Mouse (Mus musculus) brown adipose tissue, adult 24 weeks (tissue): ENCODE measurements around the gene Lmx1b. TPM values are rescaled to one million over a fixed set of nuclear protein-coding genes. Genes with fewer than 3 reads are reported as not detected.

ENCODE experiments used
- H3K27ac ChIP-seq: fragments of 200-500 bp; replicated peaks from 2 replicates; pipeline ENCODE4 v1.5.1; 2012; ENCODE audit warnings: low read depth, mild to moderate bottlenecking, low read length
- H3K4me1 ChIP-seq: fragments of 200-500 bp; 2 replicates; pipeline ENCODE4 v1.6.1; 2012; ENCODE audit warnings: low read length, mixed read lengths; ENCODE audit not compliant: control insufficient read depth, insufficient read depth, insufficient read length
- H3K4me3 ChIP-seq: fragments of 200-500 bp; 2 replicates; pipeline ENCODE4 v1.5.1; 2012; ENCODE audit warnings: low read depth, mild to moderate bottlenecking, low read length, moderate library complexity; ENCODE audit not compliant: insufficient read depth
- polyA plus RNA-seq: library from polyadenylated mRNA; stranded (reverse); fragments of >200 nt; gene quantifications from 2 replicates; pipeline ENCODE4 v1.2.4, GENCODE M21; 2012; ENCODE audit not compliant: missing spikeins, insufficient read depth, insufficient read length

Lmx1b gene
- polyA plus RNA-seq, 1 experiment, result not detected

- Histone ChIP-seq H3K4me3 (peak overlapping the region; percentile 17), H3K4me1 (no peaks in the 10 kb centered on the region), H3K27ac (no peak overlapping the region)
These were observed 3.6 kb downstream of the Lmx1b start for GRCm38 (mm10) chr2:33636628-33637188.

- peak overlapping the region; percentile 17; the same call in 1 of the 2 replicates for H3K4me3 ChIP-seq
- H3K4me1 ChIP-seq, result no peaks in the 10 kb centered on the region
These were observed 4.2 kb downstream of the Lmx1b start for GRCm38 (mm10) chr2:33636117-33636521.

GRCm38 (mm10) chr2:33635323-33636116, 4.8 kb downstream of the Lmx1b start:
- Histone ChIP-seq H3K4me1 (no peaks in the 10 kb centered on the region), H3K27ac (no peak overlapping the region), H3K4me3 (no peak overlapping the region)

More at GRCm38 (mm10) chr2:33636117-33636521, 4.2 kb downstream of the Lmx1b start:
- no peak overlapping the region for H3K27ac ChIP-seq

GRCm38 (mm10) chr2:33634481-33635090, 5.7 kb downstream of the Lmx1b start:
- no peak overlapping the region for H3K4me3 ChIP-seq
- H3K27ac ChIP-seq, result no peak overlapping the region

GRCm38 (mm10) chr2:33633955-33634354, 6.4 kb downstream of the Lmx1b start:
- H3K4me1 ChIP-seq, result no peaks in the 10 kb centered on the region
- no peak overlapping the region for H3K27ac ChIP-seq
- no peak overlapping the region for H3K4me3 ChIP-seq

More at GRCm38 (mm10) chr2:33634481-33635090, 5.7 kb downstream of the Lmx1b start:
- H3K4me1 ChIP-seq, result no peaks in the 10 kb centered on the region

- H3K4me1 ChIP-seq, result no peaks in the 10 kb centered on the region
These were observed 7.1 kb downstream of the Lmx1b start for GRCm38 (mm10) chr2:33633237-33633636.

GRCm38 (mm10) chr2:33632551-33633059, 7.7 kb downstream of the Lmx1b start:
- H3K4me1 ChIP-seq, result no peaks in the 10 kb centered on the region
- no peak overlapping the region for H3K4me3 ChIP-seq
- no peak overlapping the region for H3K27ac ChIP-seq

More at GRCm38 (mm10) chr2:33633237-33633636, 7.1 kb downstream of the Lmx1b start:
- no peak overlapping the region for H3K4me3 ChIP-seq
- no peak overlapping the region for H3K27ac ChIP-seq

- Histone ChIP-seq H3K4me1 (no peaks in the 10 kb centered on the region), H3K27ac (no peak overlapping the region), H3K4me3 (no peak overlapping the region)
These were observed 8.5 kb downstream of the Lmx1b start for GRCm38 (mm10) chr2:33631708-33632343.

GRCm38 (mm10) chr2:33631022-33631707, 9.1 kb downstream of the Lmx1b start:
- H3K4me3 ChIP-seq, result no peak overlapping the region
- no peak overlapping the region for H3K27ac ChIP-seq

GRCm38 (mm10) chr2:33630081-33631021, 10.0 kb downstream of the Lmx1b start:
- Histone ChIP-seq H3K27ac (no peak overlapping the region), H3K4me1 (no peaks in the 10 kb centered on the region), H3K4me3 (no peak overlapping the region)

More at GRCm38 (mm10) chr2:33631022-33631707, 9.1 kb downstream of the Lmx1b start:
- no peaks in the 10 kb centered on the region for H3K4me1 ChIP-seq

GRCm38 (mm10) chr2:33629641-33630040, 10.7 kb downstream of the Lmx1b start:
- H3K27ac ChIP-seq, result no peak overlapping the region
- no peak overlapping the region for H3K4me3 ChIP-seq
- no peaks in the 10 kb centered on the region for H3K4me1 ChIP-seq

- H3K4me1 ChIP-seq, result no peaks in the 10 kb centered on the region
- no peak overlapping the region for H3K27ac ChIP-seq
- no peak overlapping the region for H3K4me3 ChIP-seq
These were observed 11.5 kb downstream of the Lmx1b start for GRCm38 (mm10) chr2:33628791-33629190.

- no peak overlapping the region for H3K27ac ChIP-seq
- H3K4me1 ChIP-seq, result no peaks in the 10 kb centered on the region
These were observed 13.3 kb downstream of the Lmx1b start for GRCm38 (mm10) chr2:33627058-33627375.

More at GRCm38 (mm10) chr2:33627058-33627375, 13.3 kb downstream of the Lmx1b start:
- no peak overlapping the region for H3K4me3 ChIP-seq
